Mouse (Mus musculus) limb, embryonic 15.5 days (tissue): ENCODE measurements at regions not wholly inside any gene's neighbourhood (a gene's known extent, or its start where the extent isn't known, plus 50 kb on each side); places are given as distances from the start of the nearest gene placed in this dataset.

Experiments
- ATAC-seq: fragments of 200-750 bp; cut with Nextera tagmentation; 2 replicates; pipeline ENCODE4 v1.8.0; 2017; ENCODE audit warnings: low read depth, moderate TSS enrichment; ENCODE audit not compliant: insufficient number of reproducible peaks, low FRiP score, low TSS enrichment
- H3K27ac ChIP-seq: fragments of 300-500 bp; sonication (generic); 2 replicates; pipeline ENCODE4 v1.5.1; 2015; ENCODE audit warnings: moderate library complexity, mild to moderate bottlenecking, inconsistent platforms
- H3K27me3 ChIP-seq: fragments of 300-500 bp; sonication (generic); 2 replicates; pipeline ENCODE4 v1.6.1; 2015; ENCODE audit warnings: inconsistent platforms
- H3K36me3 ChIP-seq: fragments of 300-500 bp; sonication (generic); 2 replicates; pipeline ENCODE4 v1.6.1; 2015; ENCODE audit warnings: inconsistent platforms
- H3K4me1 ChIP-seq: fragments of 300-500 bp; sonication (generic); 2 replicates; pipeline ENCODE4 v1.6.1; 2015; ENCODE audit warnings: inconsistent platforms
- H3K4me2 ChIP-seq: fragments of 300-500 bp; sonication (generic); 2 replicates; pipeline ENCODE4 v1.6.1; 2015; ENCODE audit warnings: mild to moderate bottlenecking, inconsistent platforms
- H3K4me3 ChIP-seq: fragments of 300-500 bp; sonication (generic); 2 replicates; pipeline ENCODE4 v1.5.1; 2015; ENCODE audit warnings: mild to moderate bottlenecking, inconsistent platforms
- H3K9ac ChIP-seq: fragments of 300-500 bp; sonication (generic); 2 replicates; pipeline ENCODE4 v1.6.1; 2015; ENCODE audit warnings: inconsistent platforms
- H3K9me3 ChIP-seq: fragments of 300-500 bp; sonication (generic); 2 replicates; pipeline ENCODE4 v1.6.1; 2016; ENCODE audit warnings: inconsistent platforms
- WGBS: fragments of 180-500 bp; shearing (Covaris S2); methylation state at CpG from one replicate; pipeline ENCODE4 v1.1.7; 2015; 5-methylcytosine and 5-hydroxymethylcytosine counted together

DNA sequence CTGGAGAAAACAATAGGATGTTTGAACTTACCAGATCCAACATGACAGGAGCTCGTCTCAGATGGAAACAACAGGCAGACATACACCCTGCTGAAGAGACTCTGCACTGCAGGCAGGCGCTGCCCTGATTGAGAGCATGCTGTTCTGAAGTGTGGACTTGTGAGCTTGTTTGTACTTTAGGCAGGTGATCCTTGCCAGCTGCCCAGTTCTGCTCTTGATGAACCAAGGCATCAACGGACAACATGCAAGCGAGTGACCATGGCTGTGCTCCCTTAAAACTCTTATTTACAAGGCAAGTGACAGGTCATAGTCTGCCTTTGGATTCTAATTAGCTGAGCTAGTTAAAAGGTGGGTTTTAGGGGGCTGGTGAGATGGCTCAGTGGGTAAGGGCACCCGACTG is 109.3 kb downstream of the Sall1 start:
- H3K4me3 ChIP-seq, result no peak overlapping the region
- no peak overlapping the region for H3K4me2 ChIP-seq
- H3K36me3 ChIP-seq, result no peaks in the 10 kb centered on the region
- WGBS, result 85% methylated on average over 5 of the region's 5 CpGs
- ATAC-seq, result no peak
- no peak overlapping the region for H3K27ac ChIP-seq
- no peak overlapping the region for H3K9ac ChIP-seq
- H3K9me3 ChIP-seq, result no peaks in the 10 kb centered on the region
- peaks cover 10% of the 10 kb centered on the region; the same call in 1 of the 2 replicates for H3K27me3 ChIP-seq
- H3K4me1 ChIP-seq, result no peaks in the 10 kb centered on the region; the same call in 1 of the 2 replicates

DNA sequence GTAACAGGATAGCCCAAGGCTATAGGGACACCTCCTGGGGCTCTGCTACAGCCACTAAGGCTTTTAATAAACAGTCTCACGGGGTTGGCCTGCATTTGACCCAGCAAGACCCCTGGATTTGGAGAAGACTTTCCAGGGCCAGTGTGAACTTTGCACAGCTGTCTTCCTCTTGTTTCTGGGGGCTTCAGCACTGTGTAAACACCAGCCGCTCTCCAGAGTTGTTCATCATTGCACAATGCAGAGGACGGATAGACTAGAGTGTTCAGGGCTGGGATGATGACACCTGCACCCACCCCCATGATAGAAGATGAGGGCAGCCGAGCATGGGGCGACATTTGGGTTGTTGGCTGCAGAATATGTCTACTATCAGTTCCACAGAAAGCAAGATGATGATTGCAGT is 112.9 kb downstream of the Sall1 start:
- Histone ChIP-seq H3K9ac (no peak overlapping the region), H3K27ac (no peak overlapping the region), H3K4me3 (no peak overlapping the region), H3K36me3 (no peaks in the 10 kb centered on the region), H3K4me2 (no peak overlapping the region), H3K4me1 (peaks cover 11% of the 10 kb centered on the region), H3K27me3 (peaks cover 10% of the 10 kb centered on the region; the same call in 1 of the 2 replicates), H3K9me3 (no peaks in the 10 kb centered on the region)
- no peak for ATAC-seq
- WGBS, result 73% methylated on average over 5 of the region's 5 CpGs

DNA sequence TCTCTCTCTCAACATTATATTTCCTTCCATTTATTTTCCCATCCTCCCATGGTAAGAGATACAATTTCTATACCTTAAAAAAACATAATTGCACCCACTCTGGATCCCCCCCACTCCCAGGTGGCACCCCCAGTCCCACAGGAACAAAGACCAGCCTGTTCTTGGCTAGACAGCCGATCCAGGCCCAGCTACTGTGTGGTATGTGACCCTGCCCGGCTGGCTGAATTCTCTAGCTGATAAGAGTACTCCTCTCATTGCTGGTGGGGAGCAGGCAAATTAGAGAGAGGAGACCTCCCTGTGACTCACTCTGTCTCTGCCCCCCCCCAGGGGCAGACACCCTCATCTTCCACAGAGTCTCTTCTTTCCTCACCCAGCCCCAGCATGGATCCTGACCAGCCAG is 113.6 kb downstream of the Sall1 start:
- H3K4me3 ChIP-seq, result no peak overlapping the region
- H3K9ac ChIP-seq, result no peak overlapping the region
- H3K27me3 ChIP-seq, result peaks cover 10% of the 10 kb centered on the region; the same call in 1 of the 2 replicates
- H3K4me1 ChIP-seq, result peaks cover 11% of the 10 kb centered on the region
- no peaks in the 10 kb centered on the region for H3K36me3 ChIP-seq
- H3K9me3 ChIP-seq, result no peaks in the 10 kb centered on the region
- ATAC-seq, result no peak
- 57% methylated on average over 2 of the region's 2 CpGs for WGBS
- H3K27ac ChIP-seq, result no peak overlapping the region
- H3K4me2 ChIP-seq, result no peak overlapping the region

DNA sequence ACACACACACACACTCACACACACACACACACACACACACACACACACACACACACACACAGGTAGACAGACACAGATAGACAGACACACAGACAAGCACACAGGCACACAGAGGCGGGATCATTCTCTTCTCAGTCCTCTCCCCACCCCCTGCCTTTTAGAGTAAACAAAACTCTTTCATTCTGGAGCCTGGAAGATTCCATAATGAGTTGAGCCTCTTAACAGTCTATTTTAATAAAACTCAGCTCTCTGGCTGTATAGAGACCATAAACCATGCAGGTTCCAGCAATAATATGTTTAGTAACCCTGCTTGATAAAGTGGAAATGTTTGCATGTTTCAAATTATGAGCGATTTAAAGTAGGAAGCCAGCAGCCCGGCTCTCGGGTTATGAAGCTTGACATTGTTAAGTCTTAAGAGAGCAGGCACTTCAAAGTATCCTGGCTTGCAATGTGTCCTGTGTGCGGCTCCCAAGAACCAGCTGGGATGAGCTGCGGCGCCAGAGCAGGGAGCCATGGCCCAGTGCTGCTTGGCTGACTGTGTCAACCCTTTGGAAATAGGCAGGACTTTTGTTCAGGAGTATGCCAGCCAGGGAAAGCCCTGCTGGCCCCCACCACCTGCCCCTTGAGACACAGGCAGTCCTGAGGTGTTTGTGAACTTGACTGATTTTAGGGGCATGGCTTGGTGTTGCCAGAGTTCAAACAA is 115.1 kb downstream of the Sall1 start:
- Histone ChIP-seq H3K4me2 (no peak overlapping the region), H3K4me1 (peaks cover 11% of the 10 kb centered on the region), H3K27me3 (peaks cover 13% of the 10 kb centered on the region; the same call in 1 of the 2 replicates), H3K9ac (no peak overlapping the region), H3K36me3 (no peaks in the 10 kb centered on the region), H3K4me3 (no peak overlapping the region), H3K27ac (peak overlapping the region; percentile 13; the same call in 1 of the 2 replicates), H3K9me3 (no peaks in the 10 kb centered on the region)
- WGBS, result 29% methylated on average over 7 of the region's 7 CpGs
- peak; percentile 60; the same call in 1 of the 2 replicates for ATAC-seq

DNA sequence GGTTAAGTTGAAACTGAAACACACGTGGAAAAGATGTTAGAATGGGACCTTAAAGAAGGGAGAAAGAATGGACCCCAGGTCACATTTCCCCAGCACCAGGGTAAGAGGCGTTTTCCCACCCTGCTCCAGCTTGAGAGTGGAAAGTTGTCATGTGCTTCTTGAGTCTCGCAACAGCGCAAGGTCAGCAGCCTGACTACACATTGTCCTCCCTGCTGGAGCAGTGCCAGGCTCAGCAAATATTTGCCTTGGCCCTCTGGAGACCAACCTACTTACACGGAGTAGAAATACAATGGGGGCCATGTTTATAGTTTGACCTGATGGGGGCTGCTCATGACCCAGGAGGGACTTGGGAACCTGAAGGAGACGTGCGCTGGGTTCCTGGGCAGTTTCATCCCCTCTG is 121.1 kb downstream of the Sall1 start:
- Histone ChIP-seq H3K4me3 (no peak overlapping the region), H3K4me2 (no peak overlapping the region), H3K4me1 (peaks cover under 1% of the 10 kb centered on the region; the same call in 1 of the 2 replicates), H3K27ac (no peak overlapping the region), H3K9me3 (no peaks in the 10 kb centered on the region), H3K9ac (no peak overlapping the region), H3K36me3 (no peaks in the 10 kb centered on the region), H3K27me3 (0 out of 2 replicates have a peak, but pooled peaks cover 3% of the 10 kb centered on the region)
- WGBS, result 66% methylated on average over 7 of the region's 7 CpGs
- no peak for ATAC-seq

DNA sequence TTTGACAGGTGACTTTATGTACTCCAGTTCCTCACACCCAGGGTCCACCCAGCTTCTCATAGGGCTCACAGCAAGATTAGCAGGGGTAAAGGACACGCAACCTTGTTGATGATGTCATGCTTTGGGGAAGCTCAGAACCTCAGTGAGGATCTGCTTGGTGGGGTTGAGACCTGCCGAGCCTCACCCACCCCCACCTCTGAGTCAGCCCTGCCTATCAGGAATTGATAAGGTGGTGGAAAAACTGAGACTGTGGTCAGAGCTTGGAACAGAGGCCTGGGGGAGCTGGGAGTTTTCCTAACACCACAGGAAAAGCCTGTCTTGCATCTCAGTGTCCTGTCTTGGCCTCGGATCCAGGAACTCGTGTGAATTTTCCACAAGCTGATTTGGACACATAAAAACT is 122.0 kb downstream of the Sall1 start:
- WGBS, result 77% methylated on average over 4 of the region's 4 CpGs
- no peak for ATAC-seq

DNA sequence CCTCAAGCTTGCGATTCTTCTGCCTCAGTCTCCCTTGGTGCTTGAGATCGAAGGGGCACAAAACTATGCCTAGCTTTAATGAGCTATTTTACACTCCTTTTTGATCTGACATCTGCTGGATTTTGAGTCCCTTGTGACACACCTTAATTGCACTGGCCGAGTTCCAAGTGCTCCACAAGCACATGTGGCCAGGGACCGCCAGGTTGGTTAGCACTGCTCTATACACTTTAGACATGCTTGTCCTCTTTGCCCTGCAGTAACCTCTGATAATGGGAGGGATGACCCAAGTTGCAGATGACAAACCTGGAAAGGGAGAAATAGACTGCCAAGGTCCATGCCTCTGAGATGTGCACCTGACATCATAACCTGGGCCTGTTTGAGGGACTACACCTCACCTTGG is 124.7 kb downstream of the Sall1 start:
- no peak overlapping the region for H3K9ac ChIP-seq
- peaks cover 14% of the 10 kb centered on the region; the same call in 1 of the 2 replicates for H3K27me3 ChIP-seq
- H3K4me2 ChIP-seq, result no peak overlapping the region
- no peaks in the 10 kb centered on the region for H3K9me3 ChIP-seq
- 45% methylated on average over 4 of the region's 4 CpGs for WGBS
- ATAC-seq, result no peak
- no peaks in the 10 kb centered on the region for H3K36me3 ChIP-seq
- no peak overlapping the region for H3K27ac ChIP-seq
- H3K4me1 ChIP-seq, result peaks cover 10% of the 10 kb centered on the region
- no peak overlapping the region for H3K4me3 ChIP-seq

More for the DNA sequence above, 122.0 kb downstream of the Sall1 start:
- no peak overlapping the region for H3K4me2 ChIP-seq
- 0 out of 2 replicates have a peak, but pooled peaks cover 8% of the 10 kb centered on the region for H3K27me3 ChIP-seq
- no peak overlapping the region for H3K9ac ChIP-seq
- H3K9me3 ChIP-seq, result no peaks in the 10 kb centered on the region
- H3K4me3 ChIP-seq, result no peak overlapping the region
- no peaks in the 10 kb centered on the region for H3K36me3 ChIP-seq
- no peak overlapping the region for H3K27ac ChIP-seq
- H3K4me1 ChIP-seq, result peaks cover 8% of the 10 kb centered on the region

DNA sequence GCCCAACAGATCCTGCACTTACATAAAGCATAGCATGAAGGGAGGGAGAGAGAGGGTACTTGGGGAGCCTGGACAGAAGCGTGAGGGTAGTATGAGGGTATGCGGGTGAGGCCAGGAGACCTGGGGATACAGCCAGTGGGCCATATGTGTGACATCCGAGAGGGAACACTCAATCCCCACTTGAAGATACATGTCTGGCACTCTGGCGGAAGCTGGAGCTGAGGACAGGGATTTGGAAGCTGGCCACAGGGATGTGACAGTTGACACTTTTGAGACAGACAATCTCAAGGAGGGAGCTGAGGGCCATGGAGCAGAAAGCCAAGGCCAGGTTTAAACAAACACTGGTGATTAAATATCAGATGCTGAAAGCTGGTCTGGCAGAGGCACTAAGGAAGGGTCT is 127.9 kb downstream of the Sall1 start:
- WGBS, result 76% methylated on average over 4 of the region's 4 CpGs
- H3K9ac ChIP-seq, result no peak overlapping the region
- no peaks in the 10 kb centered on the region for H3K9me3 ChIP-seq
- ATAC-seq, result no peak
- H3K4me2 ChIP-seq, result no peak overlapping the region
- H3K4me3 ChIP-seq, result no peak overlapping the region
- no peaks in the 10 kb centered on the region for H3K36me3 ChIP-seq
- peaks cover 19% of the 10 kb centered on the region; the same call in 1 of the 2 replicates for H3K27me3 ChIP-seq
- H3K27ac ChIP-seq, result no peak overlapping the region
- H3K4me1 ChIP-seq, result peaks cover 16% of the 10 kb centered on the region

- H3K27me3 ChIP-seq, result peaks cover 19% of the 10 kb centered on the region; the same call in 1 of the 2 replicates
- no peak overlapping the region for H3K9ac ChIP-seq
- H3K36me3 ChIP-seq, result no peaks in the 10 kb centered on the region
- no peak for ATAC-seq
- no peak overlapping the region for H3K27ac ChIP-seq
- WGBS, result 80% methylated on average over 6 of the region's 6 CpGs
- no peak overlapping the region for H3K4me2 ChIP-seq
- H3K4me3 ChIP-seq, result no peak overlapping the region
- H3K9me3 ChIP-seq, result no peaks in the 10 kb centered on the region
- peaks cover 16% of the 10 kb centered on the region for H3K4me1 ChIP-seq
Measured at GRCm38 (mm10) chr8:88914657-88915056, 129.3 kb downstream of the Sall1 start.

- Histone ChIP-seq H3K27me3 (peaks cover 19% of the 10 kb centered on the region; the same call in 1 of the 2 replicates), H3K9ac (no peak overlapping the region), H3K36me3 (no peaks in the 10 kb centered on the region), H3K4me2 (no peak overlapping the region), H3K4me3 (no peak overlapping the region), H3K9me3 (no peaks in the 10 kb centered on the region), H3K4me1 (peaks cover 16% of the 10 kb centered on the region), H3K27ac (no peak overlapping the region)
- no peak for ATAC-seq
- WGBS, result 68% methylated on average over 6 of the region's 6 CpGs
Measured at GRCm38 (mm10) chr8:88914190-88914589, 129.8 kb downstream of the Sall1 start.

DNA sequence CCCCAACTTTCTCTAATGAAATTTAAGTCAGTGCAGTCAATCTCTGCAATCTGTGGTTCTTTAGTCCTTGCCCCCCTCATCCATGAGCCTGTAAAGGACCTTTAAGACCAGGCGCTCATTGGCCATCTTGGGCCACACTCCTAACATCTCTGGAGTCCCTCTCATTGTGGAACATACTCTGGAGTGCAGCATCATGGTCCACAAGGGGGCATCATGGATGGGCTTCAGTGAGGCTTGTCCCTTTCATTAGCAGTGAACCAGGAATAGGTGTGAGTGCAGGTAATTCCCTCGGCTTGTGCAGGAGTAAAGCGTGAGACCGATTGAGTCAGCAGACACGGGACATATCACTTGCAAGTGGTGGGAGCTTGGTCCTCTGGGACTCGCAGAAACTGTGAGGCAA is 137.7 kb downstream of the Sall1 start:
- Histone ChIP-seq H3K4me2 (no peak overlapping the region), H3K36me3 (no peaks in the 10 kb centered on the region), H3K9ac (no peak overlapping the region), H3K27ac (no peak overlapping the region), H3K4me3 (no peak overlapping the region), H3K27me3 (no peaks in the 10 kb centered on the region), H3K9me3 (no peaks in the 10 kb centered on the region), H3K4me1 (no peaks in the 10 kb centered on the region)
- WGBS, result 84% methylated on average over 6 of the region's 6 CpGs
- ATAC-seq, result no peak

DNA sequence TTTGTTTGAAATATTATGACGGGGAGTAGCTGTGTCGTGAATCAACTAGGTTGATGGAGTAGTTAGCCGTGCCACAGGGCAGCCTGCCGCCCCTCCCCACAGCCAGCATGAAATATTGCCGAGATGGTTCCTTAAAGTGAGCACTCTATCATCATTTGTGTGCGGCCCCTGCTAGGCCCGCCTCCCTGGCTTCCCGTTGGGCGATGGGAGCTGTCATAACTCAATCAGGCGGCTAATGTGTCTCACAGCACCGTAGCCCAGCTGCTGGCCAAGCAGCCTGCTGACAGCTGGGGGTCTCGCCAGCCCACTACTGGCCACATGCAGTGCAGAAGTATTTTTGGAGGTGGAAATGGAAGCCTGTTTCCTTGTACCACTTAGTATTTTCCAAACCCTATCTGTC is 140.9 kb downstream of the Sall1 start:
- WGBS, result 48% methylated on average over 12 of the region's 12 CpGs
- no peak for ATAC-seq

More for the DNA sequence above, 140.9 kb downstream of the Sall1 start:
- H3K4me2 ChIP-seq, result no peak overlapping the region
- H3K27me3 ChIP-seq, result no peaks in the 10 kb centered on the region
- H3K4me1 ChIP-seq, result no peaks in the 10 kb centered on the region
- no peak overlapping the region for H3K27ac ChIP-seq
- no peaks in the 10 kb centered on the region for H3K9me3 ChIP-seq
- H3K36me3 ChIP-seq, result no peaks in the 10 kb centered on the region
- no peak overlapping the region for H3K9ac ChIP-seq
- no peak overlapping the region for H3K4me3 ChIP-seq
